Mouse (Mus musculus): ENCODE data around the gene Ddx11. TPM values are rescaled to one million over a fixed set of nuclear protein-coding genes. Genes with fewer than 3 reads are reported as not detected.
A peak's percentile ranks its signal among the peaks of the same experiment; 100 is the strongest.
"Not testable (repeated sequence)": the region's sequence is repeated elsewhere in the genome, so short reads cannot be mapped to it uniquely, and the experiment has no call there.

The Ddx11 gene
- total and polyA plus RNA-seq, 2 experiments from 2014 or later = 2.5 to 6.7 TPM

- H3K4me2 ChIP-seq (ENCODE audit: low read depth, low read length, poor library complexity, severe bottlenecking); H3K9me3 ChIP-seq (ENCODE audit: low read length); H3K36me3 ChIP-seq (ENCODE audit: insufficient read depth, low read length); DNase-seq (ENCODE audit: low spot score); H3K4me3 ChIP-seq (ENCODE audit: low read depth, low read length); H3K27ac ChIP-seq (ENCODE audit: low read depth, low read length); H3K9ac ChIP-seq (replicated peaks; ENCODE audit: low read length, poor library complexity, severe bottlenecking); H3K27me3 ChIP-seq (ENCODE audit: insufficient read depth, low read length); H3K4me1 ChIP-seq (ENCODE audit: insufficient read depth, low read length): not testable (repeated sequence)
- peak; percentile 45 for TF ChIP-seq CTCF (IDR thresholded peaks at IDR 0.05)
- ATAC-seq (ENCODE audit: low FRiP score) = peak; percentile 73; the same call in 1 of the 2 replicates
- WGBS = 78% methylated on average over 5 of the region's 8 CpGs
Observed at GRCm38 (mm10) chr17:66152706-66153662, 29.7 kb downstream of the Ddx11 start.

GRCm38 (mm10) chr17:66153735-66154423, 30.6 kb downstream of the Ddx11 start:
- H3K4me2 ChIP-seq (ENCODE audit: low read depth, low read length, poor library complexity, severe bottlenecking); H3K27me3 ChIP-seq (ENCODE audit: insufficient read depth, low read length); H3K4me1 ChIP-seq (ENCODE audit: insufficient read depth, low read length); H3K36me3 ChIP-seq (ENCODE audit: insufficient read depth, low read length); ATAC-seq (ENCODE audit: low FRiP score); H3K27ac ChIP-seq (ENCODE audit: low read depth, low read length); H3K9ac ChIP-seq (replicated peaks; ENCODE audit: low read length, poor library complexity, severe bottlenecking); H3K4me3 ChIP-seq (ENCODE audit: low read depth, low read length); DNase-seq (ENCODE audit: low spot score); H3K9me3 ChIP-seq (ENCODE audit: low read length): not testable (repeated sequence)
- WGBS = 88% methylated on average over 4 of the region's 4 CpGs

DNA sequence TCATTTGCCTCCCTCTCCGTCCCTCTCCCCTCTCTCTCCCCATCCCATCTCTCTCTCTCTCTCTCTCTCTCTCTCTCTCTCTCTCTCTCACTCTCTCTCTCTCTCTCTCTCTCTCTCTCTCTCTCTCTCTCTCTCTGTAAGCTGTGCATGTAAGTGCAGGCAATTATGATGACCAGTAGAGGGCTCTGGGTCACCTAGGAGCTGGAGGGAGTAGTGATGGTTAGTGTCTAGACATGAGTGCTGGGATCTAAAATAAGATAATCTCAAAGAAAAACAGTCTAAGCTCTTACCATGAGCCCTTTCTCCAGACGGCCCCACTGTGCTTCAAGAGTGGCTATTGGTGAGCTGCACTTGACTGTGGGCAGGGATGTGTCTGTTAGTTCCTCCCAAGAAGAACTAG, 31.6 kb downstream of the Ddx11 start:
- H3K9me3 ChIP-seq (ENCODE audit: low read length) = no peaks in the 10 kb centered on the region
- no peak overlapping the region for H3K9ac ChIP-seq (replicated peaks; ENCODE audit: low read length, poor library complexity, severe bottlenecking)
- no peaks in the 10 kb centered on the region for H3K4me1 ChIP-seq (ENCODE audit: insufficient read depth, low read length)
- DNase-seq (ENCODE audit: low spot score) (no peak), ATAC-seq (ENCODE audit: low FRiP score) (no peak)
- H3K27ac ChIP-seq (ENCODE audit: low read depth, low read length) = no peak overlapping the region
- no peaks in the 10 kb centered on the region for H3K27me3 ChIP-seq (ENCODE audit: insufficient read depth, low read length)
- TF ChIP-seq CTCF (IDR thresholded peaks at IDR 0.05) = peak; percentile 1; the same call in 1 of the 2 replicates
- H3K36me3 ChIP-seq (ENCODE audit: insufficient read depth, low read length) = no peaks in the 10 kb centered on the region
- no peak overlapping the region for H3K4me3 ChIP-seq (ENCODE audit: low read depth, low read length)
- WGBS = 71% methylated on average over 2 of the region's 2 CpGs
- H3K4me2 ChIP-seq (ENCODE audit: low read depth, low read length, poor library complexity, severe bottlenecking) = no peak overlapping the region

GRCm38 (mm10) chr17:66158271-66158670, 35.0 kb downstream of the Ddx11 start:
- no peaks in the 10 kb centered on the region for H3K4me1 ChIP-seq (ENCODE audit: insufficient read depth, low read length)
- 93% methylated on average over 5 of the region's 5 CpGs for WGBS
- H3K27ac ChIP-seq (ENCODE audit: low read depth, low read length) = no peak overlapping the region
- TF ChIP-seq CTCF (IDR thresholded peaks at IDR 0.05) = no peak
- ATAC-seq (ENCODE audit: low FRiP score) (no peak), DNase-seq (ENCODE audit: low spot score) (no peak)
- no peaks in the 10 kb centered on the region for H3K27me3 ChIP-seq (ENCODE audit: insufficient read depth, low read length)
- H3K36me3 ChIP-seq (ENCODE audit: insufficient read depth, low read length) = no peaks in the 10 kb centered on the region
- H3K4me3 ChIP-seq (ENCODE audit: low read depth, low read length) = no peak overlapping the region
- H3K4me2 ChIP-seq (ENCODE audit: low read depth, low read length, poor library complexity, severe bottlenecking) = no peak overlapping the region
- H3K9ac ChIP-seq (replicated peaks; ENCODE audit: low read length, poor library complexity, severe bottlenecking) = no peak overlapping the region
- H3K9me3 ChIP-seq (ENCODE audit: low read length) = no peaks in the 10 kb centered on the region

DNA sequence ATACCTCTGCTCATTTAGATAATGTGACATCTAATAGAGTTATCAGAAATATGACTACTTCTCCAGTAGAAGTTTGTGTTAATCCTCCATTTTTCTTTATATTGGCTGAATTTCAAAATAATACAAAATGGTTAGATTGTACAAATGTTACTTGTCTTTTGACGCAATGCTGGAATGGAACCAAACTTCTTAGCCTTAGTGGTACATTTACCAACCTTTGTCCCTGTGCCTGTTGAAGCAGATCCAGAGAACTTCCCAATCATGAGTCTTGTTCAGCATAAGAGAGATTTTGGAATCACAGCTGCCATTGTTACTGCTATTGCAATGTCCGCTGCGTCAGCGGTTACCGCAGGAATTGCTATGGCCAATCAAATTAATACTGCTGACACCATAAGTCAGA, 43.8 kb downstream of the Ddx11 start:
- DNase-seq (ENCODE audit: low spot score); H3K4me2 ChIP-seq (ENCODE audit: low read depth, low read length, poor library complexity, severe bottlenecking); ATAC-seq (ENCODE audit: low FRiP score); H3K4me1 ChIP-seq (ENCODE audit: insufficient read depth, low read length); H3K27me3 ChIP-seq (ENCODE audit: insufficient read depth, low read length); H3K9ac ChIP-seq (replicated peaks; ENCODE audit: low read length, poor library complexity, severe bottlenecking); H3K27ac ChIP-seq (ENCODE audit: low read depth, low read length); H3K9me3 ChIP-seq (ENCODE audit: low read length); H3K4me3 ChIP-seq (ENCODE audit: low read depth, low read length); H3K36me3 ChIP-seq (ENCODE audit: insufficient read depth, low read length): not testable (repeated sequence)
- WGBS = 97% methylated on average over 5 of the region's 5 CpGs

- not testable (repeated sequence) for H3K36me3 ChIP-seq (ENCODE audit: insufficient read depth, low read length); ATAC-seq (ENCODE audit: low FRiP score); H3K9me3 ChIP-seq (ENCODE audit: low read length); H3K27me3 ChIP-seq (ENCODE audit: insufficient read depth, low read length); H3K4me2 ChIP-seq (ENCODE audit: low read depth, low read length, poor library complexity, severe bottlenecking); H3K27ac ChIP-seq (ENCODE audit: low read depth, low read length); H3K4me3 ChIP-seq (ENCODE audit: low read depth, low read length); H3K4me1 ChIP-seq (ENCODE audit: insufficient read depth, low read length); DNase-seq (ENCODE audit: low spot score); H3K9ac ChIP-seq (replicated peaks; ENCODE audit: low read length, poor library complexity, severe bottlenecking)
- 93% methylated on average over 15 of the region's 15 CpGs for WGBS
Observed at GRCm38 (mm10) chr17:66170971-66171370, 47.7 kb downstream of the Ddx11 start.

All from midbrain, postnatal 0 days (tissue).